Mouse (Mus musculus): ENCODE measurements around the gene Foxo3.

Gene Foxo3

DNA sequence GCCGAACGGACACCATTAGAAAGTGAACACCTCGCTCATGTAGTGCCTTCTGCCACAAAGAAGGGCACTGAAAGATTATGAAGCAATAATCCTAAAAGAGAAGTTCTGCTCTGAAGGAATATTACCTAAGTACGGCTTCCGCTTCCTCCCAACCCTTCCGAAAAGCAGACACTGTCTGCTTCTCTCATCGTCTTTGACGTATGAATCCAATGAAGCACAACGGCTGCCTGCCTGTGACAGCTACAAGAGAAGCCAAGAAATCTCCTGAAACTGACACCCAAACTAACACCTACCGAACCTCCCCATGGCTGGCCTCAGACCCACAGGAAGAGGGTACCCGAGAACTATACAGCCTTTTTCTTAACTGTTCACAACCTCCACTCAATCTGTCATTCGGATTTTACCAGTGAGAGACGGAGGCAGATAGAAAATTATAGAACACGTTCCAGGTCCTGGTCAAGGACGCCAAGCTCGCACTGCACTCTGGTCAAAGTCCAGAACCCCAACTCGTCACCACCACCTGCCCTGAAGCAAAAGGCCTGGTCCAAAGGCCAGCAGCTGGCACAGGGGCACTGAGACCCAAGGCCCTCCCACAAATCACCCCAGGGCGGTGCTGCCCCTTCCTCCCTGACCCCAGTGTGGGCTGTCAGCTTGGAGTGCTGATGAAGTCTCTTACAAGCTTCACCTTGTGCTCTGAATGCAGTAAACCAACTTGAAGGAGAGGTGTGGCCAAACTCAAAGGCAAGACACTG lies 51.2 kb downstream of the Foxo3 start:
- DNase-seq (ENCODE audit: low spot score), result no peak

DNA sequence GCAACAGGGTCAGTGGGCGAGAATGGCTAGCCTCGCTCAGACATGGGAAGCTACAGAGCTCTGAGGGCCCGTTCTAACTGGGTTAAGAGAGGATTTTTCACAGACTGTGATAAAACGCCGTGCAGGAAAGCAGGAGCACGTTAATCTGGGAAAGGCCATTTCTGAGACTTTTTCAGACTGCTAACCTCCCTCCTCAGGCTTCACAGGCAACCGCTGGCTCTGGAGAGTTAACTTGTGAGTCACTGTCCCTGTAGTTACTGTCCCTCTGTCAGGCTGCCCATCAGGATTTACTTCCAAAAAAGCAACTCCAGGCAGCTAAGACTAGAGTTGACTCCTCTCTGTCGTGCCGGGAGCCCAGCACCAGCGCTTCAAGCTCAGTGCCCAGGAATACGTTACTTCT lies 54.6 kb downstream of the Foxo3 start:
- DNase-seq (ENCODE audit: low spot score), result no peak

- peak; percentile 24 for DNase-seq (ENCODE audit: low spot score)
These were observed 55.2 kb downstream of the Foxo3 start for GRCm38 (mm10) chr10:42221136-42221891.

DNA sequence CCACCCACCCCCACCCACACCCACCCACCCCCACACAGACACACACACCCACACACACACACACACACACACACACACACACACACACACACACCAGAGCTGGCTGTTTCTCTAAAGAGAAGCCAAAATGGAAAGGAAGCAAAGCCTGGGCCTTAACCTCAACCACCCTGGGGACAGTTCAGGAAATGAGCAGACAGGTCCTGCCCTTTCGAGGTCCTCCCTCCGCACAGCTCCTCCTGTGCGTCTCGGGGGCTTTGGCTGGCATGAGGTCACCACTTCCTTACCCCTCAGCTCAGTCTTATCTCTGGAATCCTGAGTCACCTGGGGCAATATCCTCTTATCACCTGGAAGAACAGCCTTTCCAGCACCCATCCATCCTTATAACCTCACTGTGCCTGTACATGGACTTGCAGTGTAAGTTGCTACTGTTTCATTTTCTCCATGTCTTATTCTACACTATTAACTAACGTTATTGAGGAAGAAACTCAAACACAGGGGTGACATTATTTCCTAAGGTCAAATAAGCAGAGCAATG lies 56.1 kb downstream of the Foxo3 start:
- DNase-seq (ENCODE audit: low spot score), result no peak

DNA sequence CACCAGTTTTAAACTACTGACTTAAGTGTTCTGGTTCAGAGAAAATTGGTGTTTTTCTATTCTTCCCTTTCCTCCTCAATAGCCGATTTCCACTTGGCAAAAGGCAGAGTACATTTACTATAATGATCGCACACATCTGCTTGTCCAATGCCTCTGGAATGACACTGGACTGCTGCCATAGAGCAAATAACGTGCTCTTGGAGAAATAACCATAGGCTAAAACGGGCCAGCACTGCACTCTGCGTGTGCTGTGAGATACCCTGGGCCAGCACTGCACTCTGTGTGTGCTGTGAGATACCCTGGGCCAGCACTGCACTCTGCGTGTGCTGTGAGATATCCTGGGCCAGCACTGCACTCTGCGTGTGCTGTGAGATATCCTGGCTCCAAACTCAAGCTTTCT lies 65.1 kb downstream of the Foxo3 start:
- no peak for DNase-seq (ENCODE audit: low spot score)

GRCm38 (mm10) chr10:42210641-42211040 lies 65.9 kb downstream of the Foxo3 start:
- DNase-seq (ENCODE audit: low spot score), result no peak

DNA sequence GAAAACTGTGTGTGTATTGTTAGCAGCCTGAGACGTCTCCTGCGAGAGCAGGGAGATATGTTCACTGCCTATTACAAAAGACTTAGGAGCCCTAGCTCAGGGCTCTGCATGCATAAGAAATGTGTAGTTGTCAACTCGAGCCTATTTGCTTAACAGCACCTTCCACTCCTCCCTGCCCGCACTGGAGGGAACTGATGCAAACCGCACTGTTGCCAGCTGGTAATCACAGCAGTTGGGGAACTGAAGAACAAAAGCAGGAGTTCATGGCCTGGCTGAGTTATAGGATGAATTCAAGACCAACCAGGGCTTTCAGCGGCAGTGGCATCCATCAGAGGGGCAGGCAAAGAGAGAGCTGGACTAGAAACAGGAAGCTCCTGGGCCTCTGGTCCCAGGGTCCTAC lies 66.7 kb downstream of the Foxo3 start:
- DNase-seq (ENCODE audit: low spot score), result no peak

GRCm38 (mm10) chr10:42207612-42208011 lies 68.9 kb downstream of the Foxo3 start:
- DNase-seq (ENCODE audit: low spot score), result no peak

- no peak for DNase-seq (ENCODE audit: low spot score)
These were observed 71.7 kb downstream of the Foxo3 start for GRCm38 (mm10) chr10:42204768-42205412.

GRCm38 (mm10) chr10:42203321-42204155 lies 73.0 kb downstream of the Foxo3 start:
- DNase-seq (ENCODE audit: low spot score), result peak; percentile 73

- no peak for DNase-seq (ENCODE audit: low spot score)
These were observed 74.0 kb downstream of the Foxo3 start for GRCm38 (mm10) chr10:42202561-42202960.

GRCm38 (mm10) chr10:42199472-42199871 lies 77.1 kb downstream of the Foxo3 start:
- no peak for DNase-seq (ENCODE audit: low spot score)

DNA sequence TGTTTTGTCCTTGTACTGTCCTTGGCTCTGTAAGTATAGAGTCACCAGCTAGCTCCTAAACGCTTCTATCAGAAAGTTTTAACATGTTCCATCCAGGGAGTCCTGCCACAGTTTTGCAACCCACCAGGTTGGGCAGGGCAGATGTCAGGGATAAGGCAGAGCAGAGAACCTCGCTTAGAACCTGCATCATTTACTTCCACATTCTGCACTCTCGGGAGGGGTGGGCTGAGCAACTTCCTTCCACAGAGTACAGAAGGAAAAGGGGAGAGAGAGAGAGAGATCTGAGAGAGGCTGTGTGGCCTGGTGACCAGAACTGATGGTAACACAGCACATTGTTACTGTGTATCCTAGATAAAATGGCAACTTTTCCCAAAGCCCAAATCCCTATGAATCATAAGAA lies 77.9 kb downstream of the Foxo3 start:
- no peak for DNase-seq (ENCODE audit: low spot score)

DNA sequence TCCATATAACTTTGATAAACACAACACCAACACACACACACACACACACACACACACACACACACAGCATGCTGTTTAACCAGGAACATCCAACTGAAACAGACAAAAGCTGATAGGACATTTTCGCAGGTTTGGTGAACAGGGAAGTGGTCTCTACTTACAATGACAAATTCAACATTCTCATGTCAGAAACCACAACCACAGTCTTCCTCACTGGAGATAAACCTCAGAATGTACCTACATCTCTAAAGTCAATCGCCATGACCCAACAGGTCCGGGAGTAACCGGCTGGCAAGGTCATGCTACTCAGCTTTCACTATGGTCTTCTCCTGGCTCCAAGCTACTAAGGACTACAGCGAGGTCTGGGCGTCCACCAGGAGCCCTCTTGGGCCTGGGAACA lies 81.8 kb downstream of the Foxo3 start:
- no peak for DNase-seq (ENCODE audit: low spot score)

DNA sequence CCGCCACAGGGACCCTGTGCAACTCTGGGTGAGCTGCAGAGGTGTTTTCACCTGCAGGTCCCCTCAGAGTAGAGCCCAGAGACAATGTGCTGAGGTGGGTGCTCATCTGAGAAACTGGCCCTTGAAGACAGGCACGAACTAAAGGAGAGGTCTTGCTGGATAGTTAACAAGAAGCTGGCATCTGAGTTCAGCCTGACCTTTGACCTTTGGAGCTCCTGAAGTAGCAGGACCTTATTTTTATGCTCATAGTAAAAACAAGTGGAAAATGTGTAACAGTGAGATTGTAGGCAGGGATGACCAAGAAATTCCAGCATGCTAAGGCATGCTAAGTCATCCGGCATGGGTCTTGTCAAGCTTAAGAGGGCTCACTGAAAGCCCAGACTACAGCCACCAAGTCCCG lies 82.6 kb downstream of the Foxo3 start:
- no peak for DNase-seq (ENCODE audit: low spot score)

GRCm38 (mm10) chr10:42192951-42193350 lies 83.6 kb downstream of the Foxo3 start:
- DNase-seq (ENCODE audit: low spot score), result peak; percentile 53

DNA sequence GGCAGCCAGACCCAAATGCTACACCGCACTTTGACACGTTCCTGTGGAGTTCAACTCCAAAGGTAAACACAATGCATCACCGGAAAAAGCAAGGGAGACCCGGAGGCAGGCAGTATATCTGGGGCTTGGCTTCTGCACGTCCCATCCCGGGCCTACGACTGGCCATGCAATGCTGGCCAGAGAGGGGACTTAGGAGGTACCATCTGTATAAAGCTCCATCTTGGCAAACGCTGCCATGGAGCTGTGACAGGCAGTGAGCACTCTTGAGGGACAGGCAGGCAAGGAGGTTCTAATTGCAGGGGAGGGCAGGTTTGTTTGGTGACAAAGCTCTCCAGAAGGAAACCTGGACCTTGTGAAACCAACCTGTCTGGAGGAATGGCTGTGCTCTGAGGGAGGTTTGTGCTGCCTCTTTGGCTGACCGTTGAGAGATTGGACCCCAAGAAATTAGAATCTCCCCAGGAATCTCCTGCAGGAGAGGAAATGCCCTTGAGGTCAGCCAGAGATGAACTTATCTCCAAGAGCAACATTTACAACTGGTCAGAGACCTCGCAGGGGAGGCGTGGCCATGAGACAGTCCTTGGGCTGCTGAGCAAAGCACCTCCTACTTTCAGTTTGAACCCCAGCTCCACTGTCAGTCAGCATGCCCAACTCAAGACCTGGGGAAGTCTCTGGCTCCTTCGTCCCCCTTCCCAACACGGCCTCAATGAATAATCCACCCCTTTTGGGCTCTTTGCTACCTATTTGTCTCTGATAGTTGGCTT lies 86.7 kb downstream of the Foxo3 start:
- no peak for DNase-seq (ENCODE audit: low spot score)

DNA sequence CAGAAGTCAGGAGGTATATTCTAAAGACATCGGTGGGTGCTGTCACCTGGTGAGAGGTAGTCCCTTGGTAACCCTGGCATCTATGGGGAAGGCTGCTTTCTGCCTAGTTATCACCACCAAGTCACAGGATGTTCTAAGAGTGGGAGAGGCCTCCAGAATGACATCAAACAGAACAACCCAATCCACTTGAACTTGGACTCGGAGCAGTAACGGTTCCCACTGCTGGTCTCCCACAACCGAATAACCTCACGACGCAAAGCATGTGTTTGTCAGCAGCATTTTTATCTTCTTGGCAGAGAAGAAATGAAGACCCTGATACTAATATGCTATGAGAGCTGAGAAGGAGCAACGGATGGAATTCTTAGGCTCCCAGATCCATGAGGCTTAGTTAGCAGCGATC lies 87.5 kb downstream of the Foxo3 start:
- no peak for DNase-seq (ENCODE audit: low spot score)

GRCm38 (mm10) chr10:42188091-42188490 lies 88.5 kb downstream of the Foxo3 start:
- no peak for DNase-seq (ENCODE audit: low spot score)

DNA sequence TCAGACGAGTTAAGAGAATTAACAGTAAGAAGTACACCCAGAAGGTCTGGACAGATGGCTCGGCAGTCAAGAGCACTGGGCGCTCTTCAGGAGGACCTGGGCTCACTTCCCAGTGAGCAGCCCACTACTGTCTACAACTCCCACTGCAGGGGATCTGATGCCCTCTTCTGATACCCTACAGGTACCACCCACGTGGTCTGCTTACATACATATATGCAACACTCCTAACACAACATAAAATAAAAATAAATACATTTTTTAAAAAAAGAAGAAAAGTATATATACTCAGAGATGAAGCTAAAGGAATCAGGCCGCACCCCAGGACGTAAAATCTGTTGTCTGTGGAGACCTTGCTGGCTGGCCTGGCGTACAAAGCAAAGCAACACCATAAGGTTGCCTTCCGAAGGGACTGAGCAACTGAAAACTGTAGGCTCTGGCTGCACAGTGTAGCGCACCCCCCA lies 89.6 kb downstream of the Foxo3 start:
- no peak for DNase-seq (ENCODE audit: low spot score)

GRCm38 (mm10) chr10:42180333-42180732 lies 96.2 kb downstream of the Foxo3 start:
- DNase-seq (ENCODE audit: low spot score), result no peak

Measured in embryo, embryonic 10.5 days (tissue).